Comparison of ENCODE assay signal across 8 mouse cellular contexts in the genomic region with DNA sequence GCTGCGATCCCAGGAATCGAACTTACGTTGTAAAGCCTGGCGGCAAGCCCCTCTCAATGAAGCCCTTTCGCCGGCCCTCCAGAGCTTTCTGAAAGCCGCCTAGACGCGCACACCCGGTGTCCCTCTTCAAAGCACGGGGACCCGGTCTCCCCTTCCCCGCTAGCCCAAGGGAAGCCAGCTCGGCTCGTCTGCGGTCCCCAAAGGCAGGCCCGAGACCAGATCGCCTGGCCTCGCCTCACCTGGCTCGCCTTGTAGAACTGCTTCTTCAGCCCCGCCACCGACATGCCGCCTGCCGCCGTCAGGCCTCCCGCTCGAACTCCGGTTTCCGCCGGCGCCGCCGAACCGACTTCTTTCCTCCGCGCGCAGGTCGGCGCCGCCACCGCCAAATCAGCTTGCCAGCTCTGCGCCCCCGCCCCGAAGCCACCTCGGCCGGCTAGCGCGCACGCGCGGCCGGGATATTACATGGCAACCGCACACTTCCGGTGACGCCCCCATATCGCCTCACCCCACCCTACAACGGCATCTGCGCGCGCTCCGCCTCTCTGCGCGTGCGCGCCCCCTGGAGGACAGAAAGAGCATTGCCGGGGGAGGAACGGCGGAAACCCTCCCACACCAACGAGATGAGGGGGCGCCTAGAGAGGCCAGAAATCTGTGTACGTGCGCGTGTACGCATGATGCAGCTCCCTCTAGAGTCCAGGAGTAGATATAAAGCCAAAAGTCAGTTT. TPM values are rescaled to one million over a fixed set of nuclear protein-coding genes. Genes with fewer than 3 reads are reported as not detected.
DNase-seq lines count a peak whose midpoint lies in the region; ATAC-seq and TF ChIP-seq lines count a peak whose summit lies in the region.

A gene (minus strand): TSS at position 460 of the 725 bp plus-strand sequence.

- H3K9me3 ChIP-seq in megakaryocyte, embryonic 14.5 days: no peaks in the 10 kb centered on the region

- TF ChIP-seq CTCF in cortical plate, adult 2 months (IDR thresholded peaks at IDR 0.05; ENCODE audit: extremely low read depth, insufficient read depth, low read length): peak; percentile 94

- TF ChIP-seq POLR2A in cortical plate, adult 2 months (IDR thresholded peaks at IDR 0.05; ENCODE audit: extremely low read depth, insufficient read depth, low read length): peak; percentile 70; the same call in 1 of the 2 replicates

- H3K27ac ChIP-seq in cortical plate, adult 2 months (ENCODE audit: insufficient read depth, low read length): peak within 1 kb of the TSS; percentile 74

- H3K4me3 ChIP-seq in cortical plate, adult 2 months (ENCODE audit: insufficient read depth, low read length): peak within 1 kb of the TSS; percentile 58
- H3K4me3 ChIP-seq in megakaryocyte, embryonic 14.5 days (replicated peaks): peak within 1 kb of the TSS; percentile 99

- H3K36me3 ChIP-seq in megakaryocyte, embryonic 14.5 days (replicated peaks; ENCODE audit: low read length): peaks cover 34% of the 10 kb centered on the region

- peak; percentile 98 for DNase-seq in gastrocnemius, adult 8-10 months (ENCODE audit: low spot score in 2 of 2)
- DNase-seq in hindlimb bud, embryonic 11.5 days (ENCODE audit: extremely low spot score, low read depth, low spot score): peak; percentile 95
- DNase-seq in left cerebral cortex, adult 8-10 months (ENCODE audit: low spot score in 2 of 2): peak; percentile 98
- peak; percentile 99 to 100 for DNase-seq in right cerebral cortex, postnatal 10 days (ENCODE audit: low spot score in 2 of 2)
- peak; percentile 99 for DNase-seq in urinary bladder, postnatal 25 days (ENCODE audit: low spot score)

- H3K4me1 ChIP-seq in cortical plate, adult 2 months (ENCODE audit: control insufficient read depth, insufficient read depth, low read length): peaks cover 4% of the 10 kb centered on the region
- H3K4me1 ChIP-seq in megakaryocyte, embryonic 14.5 days: peaks cover 66% of the 10 kb centered on the region

- no peaks in the 10 kb centered on the region for H3K27me3 ChIP-seq in megakaryocyte, embryonic 14.5 days (replicated peaks)

- peak; percentile 68 for ATAC-seq in activated CD4-positive, CD25-positive, alpha-beta regulatory T cell, adult 4 months

RNA-seq across cellular contexts. Expression of the gene that starts here (rescaled TPM):
- 100 to 1,000 TPM in 1 of 2 experiments, 10 to 100 TPM in 1; 84.9 to 114 TPM for polyA plus RNA-seq in activated CD4-positive, CD25-positive, alpha-beta regulatory T cell, adult 4 months (2017; shearing (Covaris generic))
- polyA plus RNA-seq in cortical plate, adult 2 months (2012; rRNA removed): 56.5 and 59.4 TPM in 2 replicates
- 1 to 10 TPM; 5.5 to 8.9 (median 7.6) TPM for total RNA-seq in gastrocnemius, adult 8-10 months (2022)
- total RNA-seq in left cerebral cortex, adult 8-10 months (2022): 10 to 100 TPM; 31.2 to 36.7 (median 34.0) TPM
- polyA plus RNA-seq in megakaryocyte, embryonic 14.5 days (2012; ENCODE audit: insufficient read depth, low replicate concordance): 115 and 286 TPM in 2 replicates

Comparison
In these comparisons a context has a peak if more than half of its experiments do, and no peak if none do; other contexts are left out.
1. Peak in every context shown above with its lines: DNase-seq, ATAC-seq, H3K4me3 ChIP-seq and H3K27ac ChIP-seq.